Mouse (Mus musculus) ES-E14 (cell line): Measurements from ENCODE around the gene Serpina6. TPM values are rescaled to one million over a fixed set of nuclear protein-coding genes. Genes with fewer than 3 reads are reported as not detected.

Source experiments
- DNase-seq: peaks from one replicate; pipeline ENCODE4 v3.0.0-alpha.2; 2013; ENCODE audit warnings: low read depth, low spot score
- H3K27ac ChIP-seq: 2 replicates; pipeline ENCODE4 v1.5.1; 2012; ENCODE audit warnings: low read depth, mild to moderate bottlenecking, low read length, moderate library complexity, mixed read lengths; ENCODE audit not compliant: poor library complexity, insufficient read depth, severe bottlenecking
- H3K36me3 ChIP-seq: 2 replicates; pipeline ENCODE4 v1.6.1; 2012; ENCODE audit warnings: mild to moderate bottlenecking, low read length, moderate library complexity, mixed read lengths; ENCODE audit not compliant: control insufficient read depth, poor library complexity, insufficient read depth, severe bottlenecking
- H3K4me1 ChIP-seq, 2 experiments: fragments of 150-350 bp in 1 of 2; sonication (generic) in 1 of 2; 2 replicates each; pipeline ENCODE4 v1.6.1; 2012; ENCODE audit warnings: low read length in 2 of 2, mild to moderate bottlenecking in 1 of 2, mixed read lengths in 1 of 2; ENCODE audit not compliant: control insufficient read depth in 2 of 2, insufficient read depth in 2 of 2, poor library complexity in 1 of 2
- H3K4me3 ChIP-seq, 2 experiments: fragments of 150-350 bp in 1 of 2; sonication (generic) in 1 of 2; 2 replicates each; pipeline ENCODE4 v1.5.1; 2012; ENCODE audit warnings: low read length in 2 of 2, low read depth in 1 of 2, mild to moderate bottlenecking in 1 of 2, mixed read lengths in 1 of 2; ENCODE audit not compliant: insufficient read depth in 1 of 2, poor library complexity in 1 of 2, severe bottlenecking in 1 of 2
- H3K9ac ChIP-seq: 2 replicates; pipeline ENCODE4 v1.6.1; 2012; ENCODE audit warnings: low read depth, mild to moderate bottlenecking, low read length, mixed read lengths; ENCODE audit not compliant: poor library complexity, insufficient read depth, severe bottlenecking
- H3K9me3 ChIP-seq: fragments of 150-350 bp; sonication (generic); 2 replicates; pipeline ENCODE4 v1.6.1; 2012; ENCODE audit warnings: low read depth, mild to moderate bottlenecking, low read length; ENCODE audit not compliant: control insufficient read depth, insufficient read depth
- CHD2 ChIP-seq: IDR thresholded peaks from 2 replicates; pipeline ENCODE4 v1.6.1; 2014; ENCODE audit warnings: mild to moderate bottlenecking, low read depth, low read length, inconsistent platforms
- HCFC1 ChIP-seq: IDR thresholded peaks from 2 replicates; pipeline ENCODE4 v1.6.1; 2012; ENCODE audit warnings: low read length, inconsistent platforms, borderline replicate concordance; ENCODE audit not compliant: insufficient read depth
- MAFK ChIP-seq: IDR thresholded peaks from 2 replicates; pipeline ENCODE4 v1.6.1; 2014; ENCODE audit warnings: mild to moderate bottlenecking, low read depth, low read length, inconsistent platforms; ENCODE audit not compliant: insufficient read depth
- ZC3H11A ChIP-seq: IDR thresholded peaks from 2 replicates; pipeline ENCODE4 v1.6.1; 2012; ENCODE audit warnings: low read depth, mild to moderate bottlenecking, inconsistent platforms, low read length, borderline replicate concordance
- ZNF384 ChIP-seq: IDR thresholded peaks from 2 replicates; pipeline ENCODE4 v1.6.1; 2012; ENCODE audit warnings: low read depth, low read length, inconsistent platforms
- in situ Hi-C, 2 experiments: fragments of 600-800 bp; cut with MboI; formaldehyde crosslinking; loops; one replicate each; pipeline ENCODE4 v1.15.1; 2025; ENCODE audit warnings: low sequenced_read_pairs in 2 of 2, inconsistent platforms in 1 of 2; ENCODE audit not compliant: unreplicated experiment in 2 of 2
- total RNA-seq: library from RNA; depleted of rRNA; stranded (reverse); fragments of 300-350 nt; gene quantifications from 2 replicates; pipeline ENCODE4 v1.2.3, GENCODE M21; 2012

The Serpina6 gene
- total RNA-seq, 1 experiment = not detected

- TF ChIP-seq MAFK (no peak), ZNF384 (no peak), HCFC1 (no peak), CHD2 (no peak), ZC3H11A (no peak)
- no peaks in the 10 kb centered on the region for H3K9me3 ChIP-seq
- H3K4me3 ChIP-seq = no peak overlapping the region
- H3K9ac ChIP-seq = no peak overlapping the region
- in situ Hi-C loops = no loop called here
- no peak for DNase-seq
- H3K36me3 ChIP-seq = no peaks in the 10 kb centered on the region
- H3K27ac ChIP-seq = no peak overlapping the region
- H3K4me1 ChIP-seq = no peaks in the 10 kb centered on the region
Observed at GRCm38 (mm10) chr12:103660076-103660475, 3.1 kb upstream of the Serpina6 start.

GRCm38 (mm10) chr12:103659171-103659570 is 2.2 kb upstream of the Serpina6 start:
- H3K9me3 ChIP-seq = no peaks in the 10 kb centered on the region
- H3K4me3 ChIP-seq = no peak overlapping the region
- no peaks in the 10 kb centered on the region for H3K4me1 ChIP-seq
- H3K36me3 ChIP-seq = no peaks in the 10 kb centered on the region
- in situ Hi-C loops = no loop called here
- H3K27ac ChIP-seq = no peak overlapping the region
- H3K9ac ChIP-seq = no peak overlapping the region
- DNase-seq = no peak
- TF ChIP-seq ZC3H11A (no peak), MAFK (no peak), HCFC1 (no peak), CHD2 (no peak), ZNF384 (no peak)

- Histone ChIP-seq H3K4me3 (no peak overlapping the region), H3K4me1 (no peaks in the 10 kb centered on the region), H3K27ac (no peak overlapping the region), H3K9ac (no peak overlapping the region), H3K9me3 (no peaks in the 10 kb centered on the region), H3K36me3 (no peaks in the 10 kb centered on the region)
- in situ Hi-C loops = no loop called here
- no peak for DNase-seq
- TF ChIP-seq CHD2 (no peak), ZC3H11A (no peak), HCFC1 (no peak), MAFK (no peak), ZNF384 (no peak)
Observed at GRCm38 (mm10) chr12:103657991-103658390, 979 bp upstream of the Serpina6 start.

GRCm38 (mm10) chr12:103655123-103656044 is 1.6 kb downstream of the Serpina6 start:
- no peak for DNase-seq
- Histone ChIP-seq H3K36me3 (no peaks in the 10 kb centered on the region), H3K9ac (no peak overlapping the region), H3K27ac (no peak overlapping the region), H3K4me1 (no peaks in the 10 kb centered on the region), H3K9me3 (no peaks in the 10 kb centered on the region), H3K4me3 (no peak overlapping the region)
- TF ChIP-seq CHD2 (no peak), ZC3H11A (no peak), HCFC1 (no peak), MAFK (no peak)
- in situ Hi-C loops = no loop called here
